Mouse (Mus musculus): ENCODE measurements at regions not wholly inside any gene's neighbourhood (a gene's known extent, or its start where the extent isn't known, plus 50 kb on each side); places are given as distances from the start of the nearest gene placed in this dataset.

- no peak for ATAC-seq (replicated peaks in 1 of 2; ENCODE audit: insufficient read depth in 1 of 2, low FRiP score in 2 of 2, low TSS enrichment in 1 of 2, low read depth in 1 of 2, poor library complexity in 2 of 2, severe bottlenecking in 2 of 2)
Observed at GRCm38 (mm10) chr3:121618561-121618960, 52.0 kb upstream of the 4930432M17Rik start.

GRCm38 (mm10) chr3:121618161-121618560 lies 52.4 kb upstream of the 4930432M17Rik start:
- ATAC-seq (replicated peaks in 1 of 2; ENCODE audit: insufficient read depth in 1 of 2, low FRiP score in 2 of 2, low TSS enrichment in 1 of 2, low read depth in 1 of 2, poor library complexity in 2 of 2, severe bottlenecking in 2 of 2) = no peak

DNA sequence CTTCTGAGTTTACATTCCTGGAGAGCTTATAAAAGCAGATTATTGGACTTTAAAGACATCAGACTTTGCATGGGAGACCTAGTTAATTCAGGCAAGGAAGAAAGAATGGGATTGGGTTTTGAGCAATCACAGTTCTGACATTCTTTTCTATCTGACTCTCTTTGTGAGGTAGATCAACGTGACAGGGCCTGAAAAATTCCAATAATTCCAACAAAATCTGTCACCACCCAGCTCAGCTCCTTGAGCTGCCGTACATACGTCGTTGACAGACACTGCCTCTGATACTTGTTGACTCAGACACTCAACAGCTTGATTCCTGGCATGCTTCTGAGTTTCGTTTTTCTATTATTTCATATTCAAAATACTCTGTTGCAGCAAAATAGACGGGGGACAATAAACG lies 53.2 kb upstream of the 4930432M17Rik start:
- ATAC-seq (replicated peaks in 1 of 2; ENCODE audit: insufficient read depth in 1 of 2, low FRiP score in 2 of 2, low TSS enrichment in 1 of 2, low read depth in 1 of 2, poor library complexity in 2 of 2, severe bottlenecking in 2 of 2) = no peak

- ATAC-seq (replicated peaks in 1 of 2; ENCODE audit: insufficient read depth in 1 of 2, low FRiP score in 2 of 2, low TSS enrichment in 1 of 2, low read depth in 1 of 2, poor library complexity in 2 of 2, severe bottlenecking in 2 of 2) = no peak
Observed at GRCm38 (mm10) chr3:121616075-121616474, 54.5 kb upstream of the 4930432M17Rik start.

DNA sequence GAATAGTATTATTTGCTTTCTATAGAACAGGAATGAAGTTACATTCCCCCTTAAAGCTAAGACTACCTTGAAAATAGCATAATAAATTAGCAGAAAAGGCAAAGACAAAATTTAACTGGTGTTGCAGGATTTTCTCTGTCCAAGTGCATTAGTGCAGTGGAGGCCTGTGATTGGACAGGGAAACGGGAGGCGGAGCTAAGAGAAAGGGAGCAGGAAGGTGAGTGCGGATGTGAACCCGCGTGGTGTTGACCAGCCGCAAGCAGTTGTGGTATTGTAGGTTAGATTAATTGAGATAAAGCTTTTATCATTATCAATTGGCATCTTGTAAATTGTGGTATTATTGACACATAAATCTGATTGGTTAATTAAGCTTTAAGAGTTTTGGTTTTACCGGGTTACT lies 55.8 kb upstream of the 4930432M17Rik start:
- ATAC-seq (replicated peaks in 1 of 2; ENCODE audit: insufficient read depth in 1 of 2, low FRiP score in 2 of 2, low TSS enrichment in 1 of 2, low read depth in 1 of 2, poor library complexity in 2 of 2, severe bottlenecking in 2 of 2) = no peak

DNA sequence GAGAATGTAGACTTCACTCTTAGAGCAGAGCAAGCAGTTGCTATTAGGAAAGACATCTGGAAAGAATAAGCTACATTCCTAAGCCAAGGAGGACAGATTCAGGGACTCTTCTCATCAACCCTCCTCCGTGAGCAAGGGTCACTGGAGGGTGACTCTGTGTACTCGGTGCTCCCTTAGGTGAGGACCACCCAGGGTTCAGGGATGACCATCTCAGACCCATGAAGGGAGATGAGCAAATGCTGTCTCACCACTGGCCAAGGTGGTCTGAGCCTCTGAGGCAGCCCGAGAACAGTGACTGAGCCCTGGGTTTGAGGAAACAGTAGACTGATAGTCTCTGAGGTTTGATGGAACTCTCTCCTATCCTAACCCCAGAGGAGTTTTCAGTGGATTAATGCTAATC lies 57.3 kb upstream of the 4930432M17Rik start:
- no peak for ATAC-seq (replicated peaks in 1 of 2; ENCODE audit: insufficient read depth in 1 of 2, low FRiP score in 2 of 2, low TSS enrichment in 1 of 2, low read depth in 1 of 2, poor library complexity in 2 of 2, severe bottlenecking in 2 of 2)

GRCm38 (mm10) chr3:121609845-121610244 lies 60.7 kb upstream of the 4930432M17Rik start:
- no peak for ATAC-seq (replicated peaks in 1 of 2; ENCODE audit: insufficient read depth in 1 of 2, low FRiP score in 2 of 2, low TSS enrichment in 1 of 2, low read depth in 1 of 2, poor library complexity in 2 of 2, severe bottlenecking in 2 of 2)

DNA sequence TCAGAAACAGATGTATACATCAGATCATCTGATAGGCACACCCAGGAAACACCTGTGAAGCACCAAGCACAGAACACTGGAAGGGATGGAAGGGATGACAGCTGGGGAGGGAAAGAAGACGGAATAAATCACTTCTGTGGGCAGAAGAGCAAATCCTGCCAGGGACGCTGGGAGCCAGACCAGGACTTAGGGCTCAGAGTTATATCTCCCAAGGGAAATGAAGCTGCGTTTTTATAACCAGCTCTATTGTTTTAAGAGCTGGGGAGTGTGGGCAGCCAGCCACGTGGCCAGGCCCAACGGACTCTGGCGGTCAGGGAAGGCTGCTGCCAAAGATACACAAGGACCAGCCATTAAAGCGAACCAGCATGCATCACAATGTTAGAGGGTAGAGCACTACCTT lies 61.5 kb upstream of the 4930432M17Rik start:
- ATAC-seq (replicated peaks in 1 of 2; ENCODE audit: insufficient read depth in 1 of 2, low FRiP score in 2 of 2, low TSS enrichment in 1 of 2, low read depth in 1 of 2, poor library complexity in 2 of 2, severe bottlenecking in 2 of 2) = no peak

GRCm38 (mm10) chr3:121604737-121605136 lies 65.8 kb upstream of the 4930432M17Rik start:
- no peak for ATAC-seq (replicated peaks in 1 of 2; ENCODE audit: insufficient read depth in 1 of 2, low FRiP score in 2 of 2, low TSS enrichment in 1 of 2, low read depth in 1 of 2, poor library complexity in 2 of 2, severe bottlenecking in 2 of 2)

DNA sequence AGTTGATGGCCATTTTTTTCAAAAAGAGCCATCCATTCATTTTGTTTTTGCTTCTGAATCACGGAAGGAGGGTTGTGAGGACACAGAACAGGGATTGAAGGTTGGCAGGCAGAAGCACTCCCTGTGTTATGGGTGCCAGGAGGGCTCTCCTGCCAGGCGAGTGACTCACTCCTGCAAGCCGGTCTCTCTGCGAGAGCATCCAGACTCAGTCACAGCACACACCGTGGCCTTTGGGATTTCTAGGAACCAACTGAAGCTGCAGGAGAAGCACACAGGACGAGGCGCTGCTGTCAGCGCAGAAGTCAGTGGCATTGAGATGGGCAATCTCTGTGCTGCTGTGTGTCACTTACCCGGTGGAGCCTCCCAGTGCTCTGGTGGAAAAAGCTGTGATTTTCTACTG lies 66.5 kb upstream of the 4930432M17Rik start:
- ATAC-seq (replicated peaks in 1 of 2; ENCODE audit: insufficient read depth in 1 of 2, low FRiP score in 2 of 2, low TSS enrichment in 1 of 2, low read depth in 1 of 2, poor library complexity in 2 of 2, severe bottlenecking in 2 of 2) = no peak

DNA sequence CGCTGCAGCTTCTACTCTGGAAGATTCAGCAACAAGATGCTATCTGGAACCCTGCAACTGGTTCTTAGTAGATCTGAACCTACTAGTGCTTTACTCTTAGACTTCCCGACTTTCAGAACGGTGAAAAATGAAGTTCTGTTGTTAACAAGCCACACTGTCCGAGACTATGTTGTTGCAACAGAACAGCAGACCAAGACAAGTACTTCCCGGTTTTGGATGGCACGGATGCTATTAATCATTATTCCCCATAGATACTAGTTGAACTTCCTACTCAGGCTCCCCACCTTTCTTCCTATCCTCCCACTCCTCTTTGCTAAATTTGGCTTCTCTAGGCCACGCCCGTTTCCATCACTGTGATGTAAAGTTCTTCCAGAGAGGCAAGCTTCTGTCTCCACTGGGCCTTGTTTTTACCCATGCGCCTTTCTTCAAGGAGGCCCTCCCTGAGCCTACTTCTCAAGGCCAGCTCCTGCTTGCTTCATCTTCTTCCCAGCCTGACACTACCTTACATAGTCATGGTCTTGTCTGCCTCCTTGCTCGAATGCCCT lies 67.7 kb upstream of the 4930432M17Rik start:
- no peak for ATAC-seq (replicated peaks in 1 of 2; ENCODE audit: insufficient read depth in 1 of 2, low FRiP score in 2 of 2, low TSS enrichment in 1 of 2, low read depth in 1 of 2, poor library complexity in 2 of 2, severe bottlenecking in 2 of 2)

DNA sequence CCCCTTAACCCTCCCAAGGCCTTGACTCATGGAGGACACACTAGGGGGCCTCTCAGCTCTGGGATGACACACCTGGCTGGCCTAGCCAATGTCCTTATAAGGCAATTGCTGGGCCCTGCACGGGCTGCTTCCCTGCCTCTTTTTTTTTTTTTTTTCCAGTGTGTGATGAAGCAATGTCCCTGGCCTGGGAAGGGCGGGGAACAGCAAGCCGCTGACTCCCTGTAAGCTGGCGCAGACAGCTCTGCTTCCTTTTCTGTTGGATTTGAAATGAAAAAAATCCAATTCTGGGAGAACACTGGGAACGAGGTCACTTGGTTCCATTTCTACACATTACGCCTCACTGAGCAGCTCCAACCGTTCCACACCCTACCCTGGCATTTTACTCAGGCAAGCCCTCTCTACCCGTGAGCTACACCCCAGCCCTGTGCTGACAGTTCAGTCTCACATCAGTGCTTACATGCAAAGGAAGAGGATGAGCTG lies 68.4 kb upstream of the 4930432M17Rik start:
- no peak for ATAC-seq (replicated peaks in 1 of 2; ENCODE audit: insufficient read depth in 1 of 2, low FRiP score in 2 of 2, low TSS enrichment in 1 of 2, low read depth in 1 of 2, poor library complexity in 2 of 2, severe bottlenecking in 2 of 2)

DNA sequence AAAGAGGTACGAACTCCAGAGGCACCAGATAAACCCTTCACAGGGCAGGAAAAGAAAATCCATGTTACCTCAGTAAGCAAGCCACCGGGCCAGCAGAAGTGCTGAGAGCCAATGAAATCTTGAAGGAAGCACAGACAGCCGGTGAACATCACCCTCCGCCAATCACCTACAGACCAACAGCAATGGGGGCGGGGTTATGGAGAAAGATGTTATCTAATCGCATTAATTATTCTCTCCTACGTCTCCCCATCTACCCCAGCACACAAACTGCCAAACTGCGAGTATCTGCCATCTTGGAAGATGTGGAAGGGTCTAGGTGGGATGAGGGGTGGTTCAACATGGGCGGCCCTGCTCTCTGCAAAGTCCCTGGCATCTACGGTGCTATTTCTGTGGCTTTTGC lies 68.6 kb upstream of the Slc44a3 start:
- ATAC-seq (replicated peaks in 1 of 2; ENCODE audit: insufficient read depth in 1 of 2, low FRiP score in 2 of 2, low TSS enrichment in 1 of 2, low read depth in 1 of 2, poor library complexity in 2 of 2, severe bottlenecking in 2 of 2) = no peak

DNA sequence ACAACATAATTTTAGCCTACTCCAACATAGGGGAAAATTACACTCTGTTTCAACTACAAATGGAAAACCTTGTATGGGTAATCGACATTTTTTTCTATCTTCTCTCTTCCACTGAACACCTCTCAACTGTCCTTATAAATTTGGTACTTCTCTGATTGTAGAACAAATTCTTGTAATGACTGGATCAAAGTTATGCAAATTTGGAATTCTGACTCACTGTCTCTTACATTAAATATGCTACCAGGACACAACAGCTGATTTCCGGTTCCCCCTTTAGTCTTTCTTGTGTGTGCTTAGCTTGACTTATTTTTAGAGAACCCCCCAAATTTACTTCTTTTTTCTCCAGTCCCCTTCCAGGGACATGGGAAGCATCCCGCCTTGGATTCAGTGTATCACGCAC lies 68.2 kb upstream of the Slc44a3 start:
- no peak for ATAC-seq (replicated peaks in 1 of 2; ENCODE audit: insufficient read depth in 1 of 2, low FRiP score in 2 of 2, low TSS enrichment in 1 of 2, low read depth in 1 of 2, poor library complexity in 2 of 2, severe bottlenecking in 2 of 2)

GRCm38 (mm10) chr3:121597988-121598387 lies 65.8 kb upstream of the Slc44a3 start:
- ATAC-seq (replicated peaks in 1 of 2; ENCODE audit: insufficient read depth in 1 of 2, low FRiP score in 2 of 2, low TSS enrichment in 1 of 2, low read depth in 1 of 2, poor library complexity in 2 of 2, severe bottlenecking in 2 of 2) = no peak

GRCm38 (mm10) chr3:121597203-121597602 lies 65.0 kb upstream of the Slc44a3 start:
- ATAC-seq (replicated peaks in 1 of 2; ENCODE audit: insufficient read depth in 1 of 2, low FRiP score in 2 of 2, low TSS enrichment in 1 of 2, low read depth in 1 of 2, poor library complexity in 2 of 2, severe bottlenecking in 2 of 2) = peak; percentile 44 to 86; a peak in 2 of 4 replicates

DNA sequence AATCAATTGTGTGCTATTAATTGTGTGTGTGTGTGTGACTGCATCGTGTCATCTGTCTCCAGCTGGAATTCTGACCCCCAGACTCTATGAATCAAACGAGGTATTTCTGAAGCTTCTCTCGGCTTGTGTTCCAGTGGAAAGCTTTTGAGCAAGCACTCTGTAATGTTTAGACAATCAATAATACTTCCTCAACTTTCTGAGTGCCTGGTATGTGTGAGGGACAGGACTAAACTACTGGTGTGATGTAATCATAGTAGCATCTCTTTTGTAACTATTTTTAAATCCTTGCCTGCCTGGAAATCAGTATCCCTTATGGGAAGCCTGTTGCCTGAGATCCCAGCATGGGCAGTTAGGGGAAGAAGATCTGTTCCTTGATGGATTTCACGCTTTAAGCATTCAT lies 62.4 kb upstream of the Slc44a3 start:
- no peak for ATAC-seq (replicated peaks in 1 of 2; ENCODE audit: insufficient read depth in 1 of 2, low FRiP score in 2 of 2, low TSS enrichment in 1 of 2, low read depth in 1 of 2, poor library complexity in 2 of 2, severe bottlenecking in 2 of 2)

DNA sequence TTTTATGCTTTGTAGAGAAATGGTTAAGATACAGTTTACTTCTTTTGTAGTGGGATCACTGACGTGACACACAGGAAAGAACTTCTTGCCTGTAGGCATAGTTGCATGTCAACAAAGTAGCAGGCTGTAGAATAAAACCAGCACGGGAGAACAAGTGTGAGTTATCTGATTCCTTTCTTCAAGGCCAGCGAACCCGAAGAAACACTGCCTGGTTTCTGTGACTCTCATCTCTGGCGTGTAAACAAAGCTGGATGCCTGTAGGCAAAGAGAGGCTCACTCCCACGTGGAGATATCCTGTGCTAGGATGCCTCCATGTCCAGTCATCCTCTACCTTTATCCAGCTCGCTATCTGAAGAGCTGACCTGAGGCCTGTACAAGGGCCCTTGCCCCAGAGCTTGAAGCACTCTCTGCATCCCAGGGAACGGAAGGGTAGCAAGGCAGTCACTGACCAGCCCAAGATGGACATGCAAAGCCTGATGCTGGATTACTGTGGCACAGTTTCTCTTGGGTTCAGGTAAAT lies 61.5 kb upstream of the Slc44a3 start:
- ATAC-seq (replicated peaks in 1 of 2; ENCODE audit: insufficient read depth in 1 of 2, low FRiP score in 2 of 2, low TSS enrichment in 1 of 2, low read depth in 1 of 2, poor library complexity in 2 of 2, severe bottlenecking in 2 of 2) = no peak

- no peak for ATAC-seq (replicated peaks in 1 of 2; ENCODE audit: insufficient read depth in 1 of 2, low FRiP score in 2 of 2, low TSS enrichment in 1 of 2, low read depth in 1 of 2, poor library complexity in 2 of 2, severe bottlenecking in 2 of 2)
Observed at GRCm38 (mm10) chr3:121593143-121593542, 60.9 kb upstream of the Slc44a3 start.

All from hematopoietic stem cell, adult 5-6 weeks (primary cell).